Mouse (Mus musculus) monocyte, adult 5-6 weeks (primary cell): Measurements from ENCODE around the gene Prtn3. TPM values are rescaled to one million over a fixed set of nuclear protein-coding genes. Genes with fewer than 3 reads are reported as not detected.

Experiments
- ATAC-seq: fragments of 153-309, 156-312 bp; replicated peaks from 2 replicates; pipeline ENCODE4 v1.8.0; 2017; ENCODE audit warnings: mild to moderate bottlenecking; ENCODE audit not compliant: low TSS enrichment, insufficient number of reproducible peaks, severe bottlenecking, poor library complexity, low FRiP score
- total RNA-seq: library from RNA; stranded (forward); fragments of 200-1000, 200-491, 200-594 nt; gene quantifications from 3 replicates; pipeline ENCODE4 v1.2.3, GENCODE M21; 2017

Prtn3 gene
- total RNA-seq, 1 experiment from 2014 or later = not detected

GRCm38 (mm10) chr10:79919251-79919849 is 45.1 kb downstream of the Prtn3 start:
- no peak for ATAC-seq

- no peak for ATAC-seq
Observed at GRCm38 (mm10) chr10:79920056-79920890, 46.0 kb downstream of the Prtn3 start.

- ATAC-seq = no peak
Observed at GRCm38 (mm10) chr10:79920958-79921535, 46.8 kb downstream of the Prtn3 start, which contains the start of gene R3hdm4. TSS of gene R3hdm4 (minus strand) at chr10:79921208.

GRCm38 (mm10) chr10:79921572-79921971 is 47.3 kb downstream of the Prtn3 start:
- no peak for ATAC-seq

GRCm38 (mm10) chr10:79924998-79925784 is 50.9 kb downstream of the Prtn3 start:
- ATAC-seq = peak; percentile 24

- no peak for ATAC-seq
Observed at GRCm38 (mm10) chr10:79925785-79926490, 51.7 kb downstream of the Prtn3 start.

GRCm38 (mm10) chr10:79926491-79927323 is 52.4 kb downstream of the Prtn3 start, which contains the start of gene Arid3a:
TSS of gene Arid3a (plus strand) at chr10:79927043.
- peak; percentile 49 for ATAC-seq

GRCm38 (mm10) chr10:79927324-79928029 is 53.2 kb downstream of the Prtn3 start:
- 0 out of 2 replicates have a peak, but pooled peaks have one; percentile 2 for ATAC-seq

GRCm38 (mm10) chr10:79928030-79928694 is 53.9 kb downstream of the Prtn3 start:
- peak; percentile 33; the same call in 1 of the 2 replicates for ATAC-seq

- no peak for ATAC-seq
Observed at GRCm38 (mm10) chr10:79928907-79929701, 54.8 kb downstream of the Prtn3 start.

- ATAC-seq = no peak
Observed at GRCm38 (mm10) chr10:79929967-79930825, 55.9 kb downstream of the Prtn3 start.

- ATAC-seq = no peak
Observed at GRCm38 (mm10) chr10:79930826-79931186, 56.5 kb downstream of the Prtn3 start.

- ATAC-seq = no peak
Observed at GRCm38 (mm10) chr10:79931797-79932196, 57.5 kb downstream of the Prtn3 start.

- no peak for ATAC-seq
Observed at GRCm38 (mm10) chr10:79932736-79933135, 58.5 kb downstream of the Prtn3 start.
